8 mouse cellular contexts compared by ENCODE assay signal in the genomic region with DNA sequence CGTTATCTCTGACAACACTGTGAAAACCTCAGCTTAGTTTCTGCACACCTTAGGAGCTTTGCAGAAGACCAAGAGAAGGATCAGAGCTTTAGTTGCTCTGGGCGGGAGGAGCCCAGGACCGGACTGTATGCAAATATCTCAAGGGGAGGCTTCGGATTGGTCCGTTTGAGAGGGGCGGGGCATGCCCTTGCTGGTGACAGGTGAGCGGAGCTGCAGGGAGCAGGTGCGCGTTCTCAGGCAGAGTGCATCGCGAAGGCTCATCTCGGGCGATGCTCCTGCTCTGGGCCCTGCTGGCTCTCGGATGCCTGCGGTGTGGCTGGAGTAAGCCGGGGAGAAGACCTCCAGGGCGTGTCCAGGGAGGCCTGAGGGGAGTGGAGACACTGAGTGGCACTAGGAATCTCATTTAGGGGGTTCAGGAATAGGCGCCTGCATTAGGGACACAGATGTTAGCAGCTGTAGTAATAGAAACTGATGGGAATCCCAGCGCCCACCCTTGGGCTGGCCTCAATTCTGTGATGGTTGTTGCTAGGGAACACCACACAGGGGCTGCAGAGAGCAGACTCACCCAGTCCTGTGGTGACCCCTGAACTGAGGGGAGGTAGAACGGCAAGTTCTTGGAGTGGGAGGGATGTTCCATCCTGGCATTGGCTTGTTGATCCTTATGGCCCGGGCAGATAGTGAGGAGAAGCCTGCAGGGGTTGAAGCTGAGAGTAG. TPM values are rescaled to one million over a fixed set of nuclear protein-coding genes. Genes with fewer than 3 reads are reported as not detected.
DNase-seq lines count a peak whose midpoint lies in the region; ATAC-seq and TF ChIP-seq lines count a peak whose summit lies in the region.
"Had no signal": no experiment of that assay in that cellular context is flagged by ENCODE, and none has a peak within 500 bp of the region (broad histone marks: within the 10 kb centered on the region; RNA-seq: fewer than 3 reads in every experiment).

A gene (plus strand): TSS at position 191 of the 714 bp plus-strand sequence.

- intact Hi-C loops in left cerebral cortex, postnatal 25 days (cut with DNase I) = loop anchor here (1.0 kb wide), 1 partner anchor 16 kb away; no protein-coding TSS in a partner anchor
- intact Hi-C loops in left cerebral cortex, postnatal 36 days (cut with DNase I) = loop anchor here (2.0 kb wide), 1 partner anchor 26 kb away; no protein-coding TSS in a partner anchor

- no peak for TF ChIP-seq EP300 in lung, postnatal 0 days (IDR thresholded peaks at IDR 0.05)
- no peak for TF ChIP-seq EP300 in stomach, postnatal 0 days (optimal IDR thresholded peaks at IDR 0.05)

- H3K4me2 ChIP-seq in intestine, embryonic 16.5 days (ENCODE audit: low read depth, low read length) = no peak within 1 kb of the TSS
- no peak within 1 kb of the TSS for H3K4me2 ChIP-seq in lung, postnatal 0 days (replicated peaks; ENCODE audit: low read depth, low read length)
- H3K4me2 ChIP-seq in stomach, postnatal 0 days (replicated peaks; ENCODE audit: low read depth) = no peak within 1 kb of the TSS

- no peak within 1 kb of the TSS for H3K27ac ChIP-seq in ES-E14 (ENCODE audit: insufficient read depth, low read depth, low read length, poor library complexity, severe bottlenecking)
- no peak within 1 kb of the TSS for H3K27ac ChIP-seq in intestine, embryonic 16.5 days (ENCODE audit: low read length)
- no peak within 1 kb of the TSS for H3K27ac ChIP-seq in lung, postnatal 0 days (ENCODE audit: low read length)
- no peak within 1 kb of the TSS for H3K27ac ChIP-seq in stomach, postnatal 0 days (replicated peaks)
- H3K27ac ChIP-seq: liver, embryonic 14.5 days had no signal

- no peak within 1 kb of the TSS for H3K9ac ChIP-seq in ES-E14 (ENCODE audit: insufficient read depth, low read depth, low read length, poor library complexity, severe bottlenecking)
- H3K9ac ChIP-seq in intestine, embryonic 16.5 days (ENCODE audit: low read depth, low read length) = no peak within 1 kb of the TSS
- H3K9ac ChIP-seq in lung, postnatal 0 days (replicated peaks; ENCODE audit: low read depth) = no peak within 1 kb of the TSS
- no peak within 1 kb of the TSS for H3K9ac ChIP-seq in stomach, postnatal 0 days (ENCODE audit: low read length)
- H3K9ac ChIP-seq: liver, embryonic 14.5 days had no signal

- H3K36me3 ChIP-seq in ES-E14 (ENCODE audit: control insufficient read depth, insufficient read depth, low read length, poor library complexity, severe bottlenecking) = no peaks in the 10 kb centered on the region
- no peaks in the 10 kb centered on the region for H3K36me3 ChIP-seq in intestine, embryonic 16.5 days (ENCODE audit: control insufficient read depth, insufficient read depth, low read length)
- H3K36me3 ChIP-seq in lung, postnatal 0 days (ENCODE audit: insufficient read depth, low read length) = no peaks in the 10 kb centered on the region
- no peaks in the 10 kb centered on the region for H3K36me3 ChIP-seq in stomach, postnatal 0 days (ENCODE audit: control insufficient read depth, insufficient read depth, low read length)

- ATAC-seq in intestine, embryonic 16.5 days = peak; percentile 86
- ATAC-seq in lung, postnatal 0 days = peak; percentile 80
- ATAC-seq in stomach, postnatal 0 days (ENCODE audit: low FRiP score, low TSS enrichment) = peak; percentile 86

- WGBS in intestine, embryonic 16.5 days = 6% methylated on average over 21 of the region's 21 CpGs
- 11% methylated on average over 21 of the region's 21 CpGs for whole genome bisulfite sequencing in lung, postnatal 0 days
- WGBS in stomach, postnatal 0 days = 9% methylated on average over 21 of the region's 21 CpGs

- no peaks in the 10 kb centered on the region for H3K4me1 ChIP-seq in ES-E14 (ENCODE audit: control insufficient read depth in 2 of 2, insufficient read depth in 2 of 2, low read length in 2 of 2, poor library complexity in 1 of 2)
- peaks cover 16% of the 10 kb centered on the region for H3K4me1 ChIP-seq in intestine, embryonic 16.5 days (ENCODE audit: control insufficient read depth, insufficient read depth, low read length)
- H3K4me1 ChIP-seq in lung, postnatal 0 days (ENCODE audit: insufficient read depth, low read depth, low read length) = no peaks in the 10 kb centered on the region
- H3K4me1 ChIP-seq in stomach, postnatal 0 days (replicated peaks; ENCODE audit: control insufficient read depth, insufficient read depth) = peaks cover 6% of the 10 kb centered on the region

- H3K27me3 ChIP-seq in intestine, embryonic 16.5 days (replicated peaks; ENCODE audit: control insufficient read depth, insufficient read depth, low read length) = no peaks in the 10 kb centered on the region
- H3K27me3 ChIP-seq in lung, postnatal 0 days (replicated peaks; ENCODE audit: insufficient read depth, low read length) = no peaks in the 10 kb centered on the region
- H3K27me3 ChIP-seq in stomach, postnatal 0 days (ENCODE audit: control insufficient read depth, insufficient read depth, low read length) = no peaks in the 10 kb centered on the region

- H3K9me3 ChIP-seq in ES-E14 (ENCODE audit: control insufficient read depth, insufficient read depth, low read depth, low read length) = no peaks in the 10 kb centered on the region
- no peaks in the 10 kb centered on the region for H3K9me3 ChIP-seq in intestine, embryonic 16.5 days (ENCODE audit: control insufficient read depth, low read length)
- no peaks in the 10 kb centered on the region for H3K9me3 ChIP-seq in lung, postnatal 0 days (ENCODE audit: low read length)
- H3K9me3 ChIP-seq in stomach, postnatal 0 days (ENCODE audit: control insufficient read depth, low read length) = no peaks in the 10 kb centered on the region

- peak within 1 kb of the TSS in 1 of 2 experiments; percentile 39; a peak in 2 of 4 replicates for H3K4me3 ChIP-seq in ES-E14 (ENCODE audit: insufficient read depth in 1 of 2, low read depth in 1 of 2, low read length in 2 of 2, poor library complexity in 1 of 2, severe bottlenecking in 1 of 2)
- no peak within 1 kb of the TSS for H3K4me3 ChIP-seq in intestine, embryonic 16.5 days (ENCODE audit: low read length)
- no peak within 1 kb of the TSS for H3K4me3 ChIP-seq in lung, postnatal 0 days (ENCODE audit: low read depth, low read length)
- H3K4me3 ChIP-seq in stomach, postnatal 0 days (ENCODE audit: low read depth, low read length) = no peak within 1 kb of the TSS

- in situ Hi-C loops in ES-E14 (cut with MboI; ENCODE audit: low sequenced_read_pairs in 2 of 2, unreplicated experiment in 2 of 2) = no loop called here

- DNase-seq in ES-E14 (ENCODE audit: low read depth, low spot score) = peak; percentile 49
- DNase-seq in cerebellum, postnatal 25 days = peak; percentile 56 to 73
- peak; percentile 78 for DNase-seq in lung, postnatal 0 days (ENCODE audit: low spot score)
- DNase-seq in stomach, postnatal 0 days (ENCODE audit: low spot score) = peak; percentile 90
- no peak for DNase-seq in left cerebral cortex, postnatal 25 days (ENCODE audit: low spot score in 2 of 2)
- no peak for DNase-seq in left cerebral cortex, postnatal 36 days (ENCODE audit: low spot score in 2 of 2)

- TF ChIP-seq CTCF in lung, postnatal 0 days (IDR thresholded peaks at IDR 0.05) = no peak
- no peak for TF ChIP-seq CTCF in stomach, postnatal 0 days (IDR thresholded peaks at IDR 0.05; ENCODE audit: low read depth)

TF ChIP-seq in ES-E14, 5 proteins besides CTCF, POLR2A, EP300 and RAD21:
- TF ChIP-seq HCFC1 (IDR thresholded peaks at IDR 0.05; ENCODE audit: borderline replicate concordance, insufficient read depth, low read length) = no peak
- TF ChIP-seq ZC3H11A (IDR thresholded peaks at IDR 0.05; ENCODE audit: borderline replicate concordance, low read depth, low read length) = no peak
- no peak for TF ChIP-seq ZNF384 (IDR thresholded peaks at IDR 0.05; ENCODE audit: low read depth, low read length)
- no peak for TF ChIP-seq MAFK (IDR thresholded peaks at IDR 0.05; ENCODE audit: insufficient read depth, low read depth, low read length)
- no peak for TF ChIP-seq CHD2 (IDR thresholded peaks at IDR 0.05; ENCODE audit: low read depth, low read length)

RNA-seq across cellular contexts. Expression of the gene that starts here (rescaled TPM):
- total RNA-seq in ES-E14 (2012; rRNA removed) = 0.18 TPM in 1 of 2 replicates, not detected in the other
- polyA plus RNA-seq in intestine, embryonic 16.5 days (2015; fragmentation: Nextera tagmentation; extraction: Ambion mirVana) = 1.6 and 2.1 TPM in 2 replicates
- 33.6 and 41.0 TPM in 2 replicates for polyA plus RNA-seq in lung, postnatal 0 days (2015; fragmentation: Nextera tagmentation; extraction: Ambion mirVana)
- 5.7 and 7.0 TPM in 2 replicates for polyA plus RNA-seq in stomach, postnatal 0 days (2015; fragmentation: Nextera tagmentation; extraction: Ambion mirVana)
- not detected for total RNA-seq in left cerebral cortex, postnatal 25 days (2021)
- total RNA-seq in left cerebral cortex, postnatal 36 days (2021) = not detected
- polyA plus RNA-seq: liver, embryonic 14.5 days had no signal

Comparison
In these comparisons a context has a peak if more than half of its experiments do, and no peak if none do; other contexts are left out.
1. Peak in DNase-seq in ES-E14; RNA of the gene not detected or under 1 TPM.
2. DNase-seq: peak in cerebellum, postnatal 25 days (2 of 2), lung, postnatal 0 days (single experiment) and stomach, postnatal 0 days (single experiment); none in left cerebral cortex, postnatal 25 days (0 of 2) and left cerebral cortex, postnatal 36 days (0 of 2).
3. Peak in every context shown above with its lines, with median percentiles within 50 percentile points of each other: ATAC-seq.